Mouse (Mus musculus): ENCODE data around the gene Ly86. TPM values are rescaled to one million over a fixed set of nuclear protein-coding genes. Genes with fewer than 3 reads are reported as not detected.

Gene Ly86
- total RNA-seq, 2 experiments from 2014 or later, result 22.2 to 34.8 TPM

GRCm38 (mm10) chr13:37347871-37348595 lies 3.0 kb downstream of the Ly86 start:
- no peak for ATAC-seq (replicated peaks; ENCODE audit: low FRiP score, poor library complexity, severe bottlenecking)

DNA sequence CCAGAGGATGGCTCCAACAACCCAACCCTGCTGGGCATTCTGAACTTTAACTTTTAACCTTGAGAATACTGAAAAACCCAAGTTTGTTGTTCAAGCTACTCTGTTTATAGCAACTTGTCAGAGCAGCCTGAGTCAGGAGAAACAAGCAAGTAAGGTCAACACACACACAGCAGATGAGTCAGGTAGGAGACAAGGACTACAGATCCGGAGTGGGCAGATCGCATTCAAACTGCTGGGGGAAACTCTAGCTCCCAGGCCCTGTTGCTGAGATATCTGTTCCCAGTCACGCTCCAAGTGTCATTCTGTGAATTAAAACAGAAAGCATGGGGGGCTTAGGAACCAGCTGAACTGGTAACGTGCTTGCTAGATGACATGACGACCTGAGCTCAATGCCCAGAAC lies 4.0 kb downstream of the Ly86 start:
- ATAC-seq (replicated peaks; ENCODE audit: low FRiP score, poor library complexity, severe bottlenecking), result no peak

DNA sequence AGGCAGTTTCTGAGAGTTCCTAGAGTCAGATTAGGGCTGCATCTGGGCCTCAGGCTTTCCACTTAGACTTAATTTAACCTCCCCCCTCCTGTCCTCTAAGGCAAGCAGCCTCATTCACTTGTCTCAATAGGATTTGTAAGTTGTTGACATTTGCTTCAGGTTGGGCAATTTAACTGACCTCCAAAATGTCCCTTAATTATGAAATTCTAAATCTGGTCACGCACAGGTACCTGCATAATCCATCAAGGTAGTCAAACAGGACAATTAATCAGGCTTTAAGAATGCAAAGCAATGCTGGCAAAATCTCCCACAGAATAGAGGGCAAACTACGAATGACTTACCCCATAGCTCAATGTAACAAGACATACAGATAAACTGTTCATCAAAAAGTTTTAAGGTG lies 8.0 kb downstream of the Ly86 start:
- no peak for ATAC-seq (replicated peaks; ENCODE audit: low FRiP score, poor library complexity, severe bottlenecking)

GRCm38 (mm10) chr13:37353868-37354267 lies 8.9 kb downstream of the Ly86 start:
- ATAC-seq (replicated peaks; ENCODE audit: low FRiP score, poor library complexity, severe bottlenecking), result no peak

DNA sequence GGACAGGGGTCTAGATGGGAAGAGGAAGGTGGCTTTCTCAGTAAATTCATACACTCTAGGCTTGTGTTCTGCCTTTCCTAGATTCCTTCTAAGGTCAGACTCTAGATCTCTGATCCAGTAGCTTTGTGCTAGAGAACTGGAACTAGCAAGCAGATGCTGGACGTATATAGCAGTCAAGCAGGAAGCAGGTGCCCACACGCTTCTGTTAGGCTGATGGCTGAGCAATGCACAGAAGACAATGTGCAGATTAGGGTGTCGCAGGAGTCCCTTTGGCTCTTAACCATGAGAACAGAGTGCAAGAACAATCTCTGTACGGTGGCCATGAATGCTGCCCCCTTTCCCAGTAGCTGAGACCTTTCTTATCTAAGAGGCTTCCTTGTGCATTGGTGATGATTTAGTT lies 9.4 kb downstream of the Ly86 start:
- ATAC-seq (replicated peaks; ENCODE audit: low FRiP score, poor library complexity, severe bottlenecking), result no peak

GRCm38 (mm10) chr13:37355642-37356331 lies 10.8 kb downstream of the Ly86 start:
- ATAC-seq (replicated peaks; ENCODE audit: low FRiP score, poor library complexity, severe bottlenecking), result no peak

DNA sequence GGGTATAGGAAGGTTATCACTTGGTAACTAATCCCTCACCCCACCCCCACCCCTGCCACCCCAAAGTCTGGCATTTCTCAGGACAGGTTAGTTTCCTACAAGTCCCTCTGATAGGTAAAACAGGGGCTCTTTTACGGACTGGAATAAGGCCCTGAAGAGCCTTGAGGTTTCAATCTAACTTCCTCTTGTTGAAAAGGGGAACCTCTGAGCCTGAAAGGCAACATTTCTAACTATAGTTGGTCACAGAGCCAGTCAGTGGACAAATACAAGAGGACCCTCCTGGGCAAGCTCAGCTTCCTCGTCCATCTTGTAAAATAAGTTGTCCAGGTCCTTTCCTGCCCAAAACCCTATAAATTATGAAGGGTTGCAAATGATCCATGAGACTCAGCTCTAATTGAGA lies 11.5 kb downstream of the Ly86 start:
- no peak for ATAC-seq (replicated peaks; ENCODE audit: low FRiP score, poor library complexity, severe bottlenecking)

GRCm38 (mm10) chr13:37358112-37358511 lies 13.1 kb downstream of the Ly86 start:
- no peak for ATAC-seq (replicated peaks; ENCODE audit: low FRiP score, poor library complexity, severe bottlenecking)

DNA sequence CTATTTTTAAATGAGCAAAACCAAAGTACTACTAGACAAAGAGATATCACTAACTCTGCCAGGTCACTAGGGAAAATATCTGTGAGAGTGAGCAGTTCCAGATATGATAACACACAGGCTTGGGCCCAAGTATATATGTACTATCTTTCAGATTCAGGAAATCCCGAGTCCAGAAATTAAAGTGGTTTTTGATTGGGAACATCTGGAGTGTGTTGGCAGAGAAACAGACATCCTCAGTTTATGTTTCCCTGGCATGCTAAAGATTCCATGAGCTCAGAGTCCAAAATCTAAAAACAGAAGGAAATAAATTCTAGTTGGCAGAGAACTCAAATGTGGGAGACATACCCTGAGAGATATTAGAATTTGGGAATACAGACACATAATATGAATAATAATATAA lies 16.2 kb downstream of the Ly86 start:
- no peak for ATAC-seq (replicated peaks; ENCODE audit: low FRiP score, poor library complexity, severe bottlenecking)

- no peak for ATAC-seq (replicated peaks; ENCODE audit: low FRiP score, poor library complexity, severe bottlenecking)
Observed at GRCm38 (mm10) chr13:37364351-37364750, 19.3 kb downstream of the Ly86 start.

- ATAC-seq (replicated peaks; ENCODE audit: low FRiP score, poor library complexity, severe bottlenecking), result no peak
Observed at GRCm38 (mm10) chr13:37376411-37376810, 31.4 kb downstream of the Ly86 start.

DNA sequence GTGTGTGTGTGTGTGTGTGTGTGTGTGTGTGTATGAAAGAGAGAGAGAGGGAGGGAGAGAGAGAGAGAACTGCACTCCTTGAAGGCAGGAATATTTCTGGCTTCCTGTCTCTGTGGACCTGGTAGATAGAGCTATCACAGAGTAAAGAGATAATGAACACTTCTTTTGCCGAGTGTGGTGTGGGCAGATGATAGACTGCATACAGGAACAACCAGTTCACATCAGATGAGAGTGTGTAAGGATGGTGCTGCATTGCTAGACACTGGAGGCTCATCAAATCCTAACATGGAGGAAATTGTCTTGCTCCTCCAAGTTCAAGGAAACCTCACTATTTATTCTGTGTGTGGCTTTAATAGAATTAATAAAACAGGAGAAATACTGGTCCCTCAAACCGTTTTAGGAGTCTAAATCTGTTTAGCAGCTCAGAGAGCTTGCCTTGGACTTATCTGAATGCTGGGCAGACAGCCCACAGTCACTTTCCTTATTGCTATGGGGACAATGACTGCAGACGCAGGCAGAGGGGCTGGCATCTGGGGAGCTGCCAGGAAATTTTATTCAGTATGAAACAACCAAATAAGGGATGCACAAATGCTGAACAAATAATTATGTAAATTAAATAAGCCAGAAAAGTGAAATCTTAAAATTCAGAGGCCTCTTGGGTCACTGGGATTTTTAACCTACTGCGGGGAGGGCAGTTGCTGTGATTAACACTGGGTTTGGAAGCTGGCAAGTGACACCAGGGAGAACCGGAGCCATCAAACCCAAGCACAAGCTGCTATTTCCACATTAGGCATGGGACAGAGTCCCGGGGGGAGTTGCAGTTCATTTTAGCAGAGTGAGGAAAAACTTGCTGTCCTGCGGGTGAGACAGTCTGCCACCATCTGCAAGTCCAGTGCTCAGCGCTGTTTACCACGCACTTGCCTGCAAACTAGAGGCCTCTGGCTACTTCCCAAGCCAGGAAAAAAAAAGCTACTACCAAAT lies 43.5 kb downstream of the Ly86 start:
- ATAC-seq (replicated peaks; ENCODE audit: low FRiP score, poor library complexity, severe bottlenecking), result no peak

GRCm38 (mm10) chr13:37389296-37389695 lies 44.3 kb downstream of the Ly86 start:
- no peak for ATAC-seq (replicated peaks; ENCODE audit: low FRiP score, poor library complexity, severe bottlenecking)

GRCm38 (mm10) chr13:37398791-37399190 lies 53.8 kb downstream of the Ly86 start:
- no peak for ATAC-seq (replicated peaks; ENCODE audit: low FRiP score, poor library complexity, severe bottlenecking)

DNA sequence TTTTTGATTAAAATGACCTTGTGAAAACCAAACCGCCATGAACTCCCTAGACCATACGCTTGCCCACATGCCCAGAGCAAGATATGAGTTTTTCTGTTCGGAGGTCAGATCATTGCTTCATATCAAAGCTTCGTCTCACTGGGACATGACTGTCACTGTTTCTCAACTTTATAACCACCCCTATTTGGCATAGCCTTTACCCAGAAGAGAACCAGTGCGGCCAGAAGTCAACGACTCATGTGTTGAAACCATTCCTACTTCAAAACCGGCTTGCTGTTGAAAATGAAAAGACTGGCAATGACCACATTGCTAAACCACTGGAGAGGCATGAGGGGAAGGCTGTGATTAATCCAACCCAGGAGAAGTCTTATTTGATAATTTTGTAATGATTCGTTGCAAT lies 54.3 kb downstream of the Ly86 start:
- no peak for ATAC-seq (replicated peaks; ENCODE audit: low FRiP score, poor library complexity, severe bottlenecking)

DNA sequence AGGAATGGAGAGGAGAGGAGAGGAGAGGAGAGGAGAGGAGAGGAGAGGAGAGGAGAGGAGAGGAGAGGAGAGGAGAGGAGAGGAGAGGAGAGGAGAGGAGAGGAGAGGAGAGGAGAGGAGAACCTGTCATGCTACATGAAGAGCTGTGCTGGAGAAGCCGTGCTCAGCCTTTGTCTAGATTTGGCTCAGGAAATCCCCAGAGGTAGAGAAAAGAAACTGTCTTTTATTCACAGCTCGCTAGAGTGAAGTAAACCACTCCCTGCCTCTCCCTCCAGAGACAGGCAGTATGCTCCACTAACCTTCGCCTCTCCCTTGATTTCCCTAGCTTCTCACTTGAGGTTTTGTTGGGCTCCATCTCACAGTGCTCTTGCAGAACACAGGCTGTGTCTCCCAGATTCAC lies 57.4 kb downstream of the Ly86 start:
- no peak for ATAC-seq (replicated peaks; ENCODE audit: low FRiP score, poor library complexity, severe bottlenecking)

- ATAC-seq (replicated peaks; ENCODE audit: low FRiP score, poor library complexity, severe bottlenecking), result no peak
Observed at GRCm38 (mm10) chr13:37403708-37404107, 58.7 kb downstream of the Ly86 start.

DNA sequence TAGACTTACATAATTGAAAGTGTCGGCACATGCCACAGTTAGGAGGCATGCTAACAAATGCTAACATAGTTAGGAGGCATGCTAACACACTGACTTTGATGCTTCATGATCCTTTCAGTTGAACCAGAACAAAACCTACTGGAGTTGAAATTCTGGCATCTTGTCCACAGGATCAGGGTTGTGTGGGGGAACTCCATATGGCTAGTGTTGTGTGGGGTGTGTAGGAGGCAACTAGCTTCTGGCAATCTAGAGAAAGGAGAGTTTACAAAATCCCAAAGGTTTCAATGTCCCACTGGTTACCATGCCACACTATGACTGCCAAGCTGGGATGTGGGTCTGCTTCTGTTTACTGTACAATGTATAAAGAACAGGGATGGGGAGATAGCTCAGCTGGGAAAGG lies 70.7 kb downstream of the Ly86 start:
- ATAC-seq (replicated peaks; ENCODE audit: low FRiP score, poor library complexity, severe bottlenecking), result no peak

DNA sequence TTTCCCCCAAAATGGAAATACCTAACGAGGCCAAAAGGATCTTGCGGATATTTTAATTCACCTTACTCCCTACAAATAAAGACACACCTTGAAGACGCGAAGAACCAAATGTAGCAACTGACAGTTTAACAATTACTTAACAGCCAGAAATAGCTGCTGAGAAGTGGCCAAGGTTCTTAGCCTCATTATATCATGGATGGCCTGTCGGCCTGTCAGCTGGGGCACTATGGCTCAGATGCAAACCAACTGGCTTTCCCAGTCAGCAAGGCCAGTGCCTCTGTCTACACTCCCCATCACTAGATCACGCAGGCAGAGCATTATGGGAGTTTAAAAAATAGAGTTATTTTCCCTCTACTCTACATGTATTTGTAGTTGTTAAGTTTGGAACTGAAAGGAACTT lies 78.4 kb downstream of the Ly86 start:
- ATAC-seq (replicated peaks; ENCODE audit: low FRiP score, poor library complexity, severe bottlenecking), result no peak

DNA sequence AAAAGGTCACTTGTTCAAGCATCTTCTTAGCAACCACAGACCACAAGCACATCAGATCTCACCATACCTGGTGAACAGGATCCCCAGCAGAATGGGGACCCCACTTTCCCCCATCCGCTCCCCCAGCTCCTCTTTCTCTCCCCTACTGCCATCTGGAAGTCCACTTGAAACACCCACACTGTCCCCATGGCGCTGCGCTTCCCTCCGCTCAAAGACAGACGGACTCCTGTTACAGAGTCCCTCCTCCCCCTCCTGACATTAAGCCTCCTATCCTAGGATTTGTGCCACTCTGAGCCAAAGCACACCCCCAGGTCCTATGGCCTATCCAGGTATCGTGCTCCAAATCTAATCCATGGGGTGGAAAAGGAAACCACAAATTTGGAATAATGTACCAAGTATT lies 79.9 kb downstream of the Ly86 start:
- ATAC-seq (replicated peaks; ENCODE audit: low FRiP score, poor library complexity, severe bottlenecking), result no peak

- ATAC-seq (replicated peaks; ENCODE audit: low FRiP score, poor library complexity, severe bottlenecking), result no peak
Observed at GRCm38 (mm10) chr13:37425406-37425805, 80.4 kb downstream of the Ly86 start.

Measured in erythroblast, adult 5-6 weeks (primary cell).